Mouse (Mus musculus) liver, postnatal 0 days (tissue): ENCODE results near the gene Acoxl.

Experiments
- CTCF ChIP-seq: sonication (generic); IDR thresholded peaks from 2 replicates; pipeline ENCODE4 v1.5.1; 2016; ENCODE audit warnings: antibody characterized with exemption, low read depth
- EP300 ChIP-seq: IDR thresholded peaks from 2 replicates; pipeline ENCODE4 v1.6.1; 2016; ENCODE audit warnings: antibody characterized with exemption, low read depth, mild to moderate bottlenecking

GRCm38 (mm10) chr2:128092451-128092850 is 253.8 kb downstream of the Acoxl start:
- TF ChIP-seq CTCF (no peak), EP300 (no peak)
